Mouse (Mus musculus) inflammation-experienced regulatory T-cells, adult 6 months (primary cell): ENCODE measurements around the gene Gm4177. TPM values are rescaled to one million over a fixed set of nuclear protein-coding genes. Genes with fewer than 3 reads are reported as not detected.
"Not testable (repeated sequence)": the region's sequence is repeated elsewhere in the genome, so short reads cannot be mapped to it uniquely, and the experiment has no call there.

ENCODE experiments used
- ATAC-seq: one replicate; pipeline ENCODE4 v1.8.0; 2017
- polyA plus RNA-seq, 3 experiments: library from polyadenylated mRNA; unstranded; fragments of 100-300 nt; shearing (Covaris generic); gene quantifications; one replicate each; pipeline ENCODE4 v1.2.1; 2017

Gm4177 gene
- not detected for polyA plus RNA-seq

DNA sequence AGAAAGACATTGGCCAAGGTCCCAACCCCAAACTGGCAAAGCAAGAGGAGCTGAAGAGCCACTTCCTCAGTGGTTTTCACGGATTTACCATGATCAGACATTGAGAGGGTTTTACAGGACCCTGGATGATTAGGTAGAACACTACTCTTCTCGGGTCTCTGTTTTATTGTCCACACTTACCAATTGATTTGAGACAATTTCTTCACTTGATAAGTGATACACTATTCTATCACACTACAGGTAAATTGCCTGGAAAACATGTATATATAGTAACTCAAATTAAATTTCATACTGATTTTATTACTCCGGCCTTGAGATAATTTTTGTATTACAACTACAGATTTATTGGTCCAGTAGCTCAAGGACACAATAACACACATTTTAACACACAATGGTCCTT lies at the start of gene Gm4177:
Gm4177 (minus strand) TSS at position 101 of the 400 bp plus-strand sequence.
- not testable (repeated sequence) for ATAC-seq

DNA sequence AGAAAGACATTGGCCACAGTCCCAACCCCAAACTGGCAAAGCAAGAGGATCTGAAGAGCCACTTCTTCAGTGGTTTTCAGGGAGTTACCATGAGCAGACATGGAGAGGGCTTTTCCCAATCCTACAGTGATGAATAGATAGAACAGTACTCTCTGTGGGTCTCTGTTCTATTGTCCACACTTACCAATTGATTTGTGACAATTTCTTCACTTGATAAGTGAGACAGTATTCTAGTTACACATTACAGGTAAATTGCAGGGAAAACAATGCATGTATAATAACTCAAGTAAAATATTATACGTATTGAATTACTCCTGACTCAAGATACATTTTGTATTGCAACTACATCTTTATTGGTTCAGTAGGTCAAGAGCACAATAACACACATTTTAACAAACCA lies 47.6 kb upstream of the Gm4177 start, which contains the start of gene Gm5725:
Gm5725 (minus strand) TSS at position 101 of the 400 bp plus-strand sequence.
- not testable (repeated sequence) for ATAC-seq

DNA sequence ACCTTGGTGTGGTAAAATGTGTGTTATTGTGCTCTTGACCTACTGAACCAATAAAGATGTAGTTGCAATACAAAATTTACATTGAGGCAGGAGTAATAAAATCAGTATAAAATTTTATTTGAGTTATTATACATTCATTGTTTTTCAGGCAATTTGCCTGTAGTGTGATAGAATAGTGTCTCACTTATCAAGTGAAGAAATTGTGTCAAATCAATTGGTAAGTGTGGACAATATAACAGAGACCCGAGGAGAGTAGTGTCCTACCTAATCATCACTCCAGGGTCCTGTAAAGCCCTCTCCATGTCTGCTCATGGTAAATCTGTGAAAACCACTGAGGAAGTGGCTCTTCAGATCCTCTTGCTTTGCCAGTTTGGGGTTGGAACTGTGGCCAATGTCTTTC lies 35.5 kb upstream of the Gm4177 start, which contains the start of gene Vmn1r135:
Vmn1r135 (plus strand) TSS at position 301 of the 400 bp plus-strand sequence.
- ATAC-seq = not testable (repeated sequence)

DNA sequence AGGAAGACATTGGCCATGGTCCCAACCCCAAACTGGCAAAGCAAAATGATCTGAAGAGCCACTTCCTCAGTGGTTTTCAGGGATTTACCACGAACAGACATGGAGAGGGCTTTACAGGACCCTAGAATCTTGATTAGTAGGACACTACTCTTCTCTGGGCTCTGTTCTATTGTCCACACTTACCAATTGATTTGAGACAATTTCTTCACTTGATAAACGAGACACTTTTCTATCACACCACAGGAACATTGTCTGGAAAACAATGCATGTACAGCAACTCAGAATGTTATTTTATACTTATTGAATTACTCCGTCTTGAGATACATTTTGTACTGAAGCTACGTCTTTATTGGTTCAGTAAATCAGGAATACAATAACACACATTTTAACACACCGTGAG lies 35.2 kb downstream of the Gm4177 start, which contains the start of gene Gm4175:
Gm4175 (minus strand) TSS at position 101 of the 400 bp plus-strand sequence.
- not testable (repeated sequence) for ATAC-seq

Other genes starting within 250 kb of the Gm4177 start
- gene Vmn1r132, start 182.6 kb downstream of the Gm4177 start, polyA plus RNA-seq = not detected
- gene Gm4175, start 35.3 kb downstream of the Gm4177 start, polyA plus RNA-seq = not detected
- not detected for gene Vmn1r135, start 35.6 kb upstream of the Gm4177 start, polyA plus RNA-seq
- not detected for gene Gm5725, start 47.5 kb upstream of the Gm4177 start, polyA plus RNA-seq
- not detected for gene Gm5891, start 124.6 kb upstream of the Gm4177 start, polyA plus RNA-seq
- not detected for gene Vmn1r137, start 197.9 kb upstream of the Gm4177 start, polyA plus RNA-seq
- gene Vmn1r138, start 232.2 kb upstream of the Gm4177 start, polyA plus RNA-seq = not detected